Mouse (Mus musculus) MN1 (cell line): ENCODE measurements around the gene Samd13.
A peak's percentile ranks its signal among the peaks of the same experiment; 100 is the strongest.

Experiments used
- DNase-seq: peaks from one replicate; pipeline ENCODE4 v3.0.0-alpha.2; 2016; ENCODE audit warnings: low spot score

Samd13 gene

GRCm38 (mm10) chr3:146661907-146662306 lies 23.5 kb downstream of the Samd13 start:
- no peak for DNase-seq

GRCm38 (mm10) chr3:146661001-146661400 lies 24.4 kb downstream of the Samd13 start:
- DNase-seq = no peak

- no peak for DNase-seq
Measured at GRCm38 (mm10) chr3:146659321-146659720, 26.1 kb downstream of the Samd13 start.

GRCm38 (mm10) chr3:146658061-146658639 lies 27.2 kb downstream of the Samd13 start:
- DNase-seq = no peak

- DNase-seq = no peak
Measured at GRCm38 (mm10) chr3:146657433-146657832, 28.0 kb downstream of the Samd13 start.

GRCm38 (mm10) chr3:146655111-146655577 lies 30.2 kb downstream of the Samd13 start:
- peak; percentile 36 for DNase-seq

- peak; percentile 10 for DNase-seq
Measured at GRCm38 (mm10) chr3:146653692-146654091, 31.7 kb downstream of the Samd13 start.

- no peak for DNase-seq
Measured at GRCm38 (mm10) chr3:146652431-146652830, 33.0 kb downstream of the Samd13 start.

GRCm38 (mm10) chr3:146651217-146651616 lies 34.2 kb downstream of the Samd13 start, which contains the start of gene 4930503B20Rik:
4930503B20Rik (minus strand) TSS chr3:146651317.
- no peak for DNase-seq

GRCm38 (mm10) chr3:146650716-146651115 lies 34.7 kb downstream of the Samd13 start:
- no peak for DNase-seq

GRCm38 (mm10) chr3:146649311-146649894 lies 36.0 kb downstream of the Samd13 start:
- DNase-seq = no peak

- peak; percentile 40 for DNase-seq
Measured at GRCm38 (mm10) chr3:146641818-146642427, 43.5 kb downstream of the Samd13 start.

- DNase-seq = no peak
Measured at GRCm38 (mm10) chr3:146632506-146632905, 52.9 kb downstream of the Samd13 start.

GRCm38 (mm10) chr3:146628227-146628982 lies 57.0 kb downstream of the Samd13 start:
- DNase-seq = no peak

- DNase-seq = no peak
Measured at GRCm38 (mm10) chr3:146625766-146626165, 59.6 kb downstream of the Samd13 start.

- no peak for DNase-seq
Measured at GRCm38 (mm10) chr3:146621966-146622365, 63.4 kb downstream of the Samd13 start.

GRCm38 (mm10) chr3:146620555-146621249 lies 64.7 kb downstream of the Samd13 start:
- peak; percentile 31 for DNase-seq

GRCm38 (mm10) chr3:146620101-146620500 lies 65.3 kb downstream of the Samd13 start:
- no peak for DNase-seq

- DNase-seq = no peak
Measured at GRCm38 (mm10) chr3:146618357-146618756, 67.0 kb downstream of the Samd13 start.

GRCm38 (mm10) chr3:146617946-146618345 lies 67.4 kb downstream of the Samd13 start:
- no peak for DNase-seq

GRCm38 (mm10) chr3:146616533-146617283 lies 68.7 kb downstream of the Samd13 start:
- no peak for DNase-seq
